ENCODE assay signal across 16 mouse cellular contexts in the genomic region with DNA sequence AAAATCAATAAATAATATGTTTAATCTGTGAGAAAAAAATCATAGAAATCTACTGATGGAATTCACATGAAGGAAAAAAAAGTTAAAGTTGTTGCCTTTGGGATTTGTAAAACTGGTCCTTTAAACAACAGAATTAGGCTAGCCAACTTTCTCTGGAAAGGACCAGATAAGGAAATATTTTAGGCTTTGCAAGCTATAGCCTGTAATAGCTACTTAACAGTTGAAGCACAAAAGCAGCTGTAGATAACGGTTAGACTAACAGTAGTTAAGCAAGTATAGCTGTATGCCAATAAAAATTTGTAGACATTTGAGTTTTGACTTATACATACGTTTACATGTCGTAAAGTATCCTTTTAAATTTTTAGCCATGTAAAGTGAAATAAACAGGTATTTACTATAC.
"Had no signal": no experiment of that assay in that cellular context is flagged by ENCODE, and none has a peak within 500 bp of the region (broad histone marks: within the 10 kb centered on the region; RNA-seq: fewer than 3 reads in every experiment).

No protein-coding gene starts in this region.

- H3K9ac ChIP-seq: neural tube, embryonic 12.5 days; neural tube, embryonic 13.5 days; neural tube, embryonic 15.5 days; stomach, embryonic 15.5 days had no signal

- DNase-seq: retina, postnatal 1 day; right cerebral cortex, adult 18-20 months; right cerebral cortex, postnatal 14 days; right cerebral cortex, postnatal 25 days; right cerebral cortex, postnatal 4 days; spleen, adult 18-20 months; thymus, adult 18-20 months; thymus, postnatal 14 days; thymus, postnatal 25 days; thymus, postnatal 36 days; thymus, postnatal 4 days had no signal

- H3K4me3 ChIP-seq: neural tube, embryonic 12.5 days; neural tube, embryonic 13.5 days; neural tube, embryonic 15.5 days; stomach, embryonic 15.5 days had no signal

- H3K27ac ChIP-seq: neural tube, embryonic 12.5 days; neural tube, embryonic 13.5 days; neural tube, embryonic 15.5 days; stomach, embryonic 15.5 days; stomach, postnatal 0 days had no signal

- H3K27me3 ChIP-seq: neural tube, embryonic 12.5 days; neural tube, embryonic 13.5 days; neural tube, embryonic 15.5 days; stomach, embryonic 15.5 days had no signal

- H3K9me3 ChIP-seq: neural tube, embryonic 12.5 days; neural tube, embryonic 13.5 days; neural tube, embryonic 15.5 days; stomach, embryonic 15.5 days had no signal

- H3K4me2 ChIP-seq: neural tube, embryonic 12.5 days; neural tube, embryonic 13.5 days; neural tube, embryonic 15.5 days; stomach, embryonic 15.5 days had no signal

- H3K4me1 ChIP-seq: neural tube, embryonic 12.5 days; neural tube, embryonic 13.5 days; neural tube, embryonic 15.5 days; stomach, embryonic 15.5 days had no signal
